Mouse (Mus musculus) mouse embryonic stem cell (cell line): ENCODE measurements at regions not wholly inside any gene's neighbourhood (a gene's known extent, or its start where the extent isn't known, plus 50 kb on each side); places are given as distances from the start of the nearest gene placed in this dataset.

Experiments used
- in situ Hi-C, 2 experiments: fragments of 300-500 bp; cut with MboI; formaldehyde crosslinking; loops; 1 replicate in 1 of 2; 3 replicates in 1 of 2; pipeline ENCODE4 v1.14.3; 2019 to 2020; ENCODE audit warnings: low sequenced_read_pairs in 2 of 2, low pct_unique_long_range_greater_than_20kb in 1 of 2, mixed read lengths in 1 of 2; ENCODE audit not compliant: unreplicated experiment in 1 of 2

DNA sequence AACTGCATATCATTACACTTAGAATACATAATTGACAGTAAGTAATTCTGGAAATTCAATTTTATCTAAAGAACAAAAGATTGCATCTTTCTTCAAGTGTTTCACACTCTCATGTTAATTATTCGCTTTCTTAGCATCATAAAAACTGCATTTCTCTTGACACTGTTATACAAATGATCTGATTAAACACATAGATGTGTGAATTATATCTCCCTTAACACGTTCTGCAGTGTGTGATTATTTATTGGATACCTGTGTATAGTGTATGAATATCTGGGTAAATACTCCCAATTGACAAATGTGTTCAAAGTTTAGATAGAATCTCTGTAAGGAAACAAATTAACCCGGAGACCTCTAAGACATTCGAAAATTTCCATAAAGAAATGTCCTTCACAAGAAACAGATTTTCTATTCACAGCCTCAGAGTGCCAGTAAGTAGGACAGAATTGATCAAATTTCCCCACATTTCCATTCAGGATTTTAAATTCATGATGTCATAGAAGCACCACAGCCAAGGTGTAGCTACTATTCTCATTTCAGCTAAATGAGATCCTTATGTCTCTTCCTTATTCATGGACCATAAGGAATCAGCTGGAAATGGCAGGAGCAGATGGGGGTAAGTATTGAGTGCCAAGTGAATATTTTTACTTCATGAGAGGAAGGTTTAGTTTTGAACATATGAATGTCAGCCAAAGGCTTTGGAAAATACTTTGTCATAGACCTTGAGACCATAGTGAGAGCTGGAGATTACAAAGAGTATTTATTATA lies 2231.6 kb downstream of the Pcdh9 start:
- in situ Hi-C loops: loop anchor here in 1 of 2 experiments (10.0 kb wide), 1 partner anchor 184 kb away; no protein-coding TSS in a partner anchor

- in situ Hi-C loops: loop anchor here in 1 of 2 experiments (10.0 kb wide), 1 partner anchor 181 kb away; no protein-coding TSS in a partner anchor
Observed at GRCm38 (mm10) chr14:91656011-91656410, 2234.5 kb downstream of the Pcdh9 start.

DNA sequence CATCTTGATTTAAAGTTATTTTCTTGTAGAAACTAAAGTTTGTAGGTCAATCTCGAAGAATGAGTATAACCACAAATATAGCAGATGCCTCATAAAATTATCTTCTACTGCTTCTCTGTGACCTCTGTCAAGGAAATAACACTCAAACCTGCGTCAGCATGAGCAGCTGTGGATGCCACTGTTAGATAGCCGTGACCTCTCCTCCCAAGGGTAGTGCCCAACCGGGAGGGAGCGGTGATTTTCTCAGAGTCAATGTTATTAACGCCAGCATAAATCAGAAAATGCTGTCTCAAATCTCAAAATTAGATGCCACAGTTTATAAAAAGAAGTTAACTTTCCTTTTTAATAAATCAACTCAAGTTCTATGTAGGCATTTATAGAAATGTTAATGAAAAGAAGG lies 2259.5 kb downstream of the Pcdh9 start:
- in situ Hi-C loops: no loop called here

DNA sequence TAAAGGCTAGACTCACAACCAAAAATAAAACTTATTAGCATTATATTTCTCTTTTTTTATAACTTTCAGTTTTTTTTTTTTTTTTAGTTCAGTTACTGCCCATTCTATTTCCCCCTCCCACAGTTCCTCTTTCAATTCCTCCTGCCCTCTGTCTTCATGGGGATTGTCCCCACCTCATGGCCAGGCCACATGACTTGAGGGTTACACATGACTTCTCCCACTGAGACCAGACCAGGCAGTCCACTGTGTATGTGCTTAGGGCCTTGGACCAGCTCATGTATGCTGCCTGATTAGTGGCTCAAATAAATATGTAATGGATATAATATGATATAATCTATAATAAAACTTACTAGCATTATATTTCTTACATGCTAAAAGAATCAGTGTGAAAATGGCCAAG lies 2276.1 kb downstream of the Pcdh9 start:
- in situ Hi-C loops: no loop called here

DNA sequence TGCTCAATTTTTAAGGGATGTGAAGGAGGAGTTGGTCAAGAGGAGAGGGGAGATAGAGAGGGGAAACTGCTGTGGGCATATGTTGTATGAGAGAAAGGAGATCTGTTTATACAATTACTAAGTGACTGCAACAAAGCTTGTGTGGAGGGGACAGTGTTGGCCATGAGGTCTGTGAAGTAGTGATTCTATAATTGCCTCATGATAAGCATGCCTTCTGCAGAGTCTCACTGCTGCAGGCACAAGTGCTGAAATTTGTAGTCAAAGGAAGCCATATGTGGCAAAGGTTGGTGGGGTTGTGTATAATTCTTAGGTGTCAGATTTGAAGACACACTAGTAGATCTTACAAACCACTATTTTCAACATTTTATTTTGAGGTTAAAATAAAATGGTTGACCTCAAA lies 2285.9 kb downstream of the Pcdh9 start:
- in situ Hi-C loops: no loop called here

DNA sequence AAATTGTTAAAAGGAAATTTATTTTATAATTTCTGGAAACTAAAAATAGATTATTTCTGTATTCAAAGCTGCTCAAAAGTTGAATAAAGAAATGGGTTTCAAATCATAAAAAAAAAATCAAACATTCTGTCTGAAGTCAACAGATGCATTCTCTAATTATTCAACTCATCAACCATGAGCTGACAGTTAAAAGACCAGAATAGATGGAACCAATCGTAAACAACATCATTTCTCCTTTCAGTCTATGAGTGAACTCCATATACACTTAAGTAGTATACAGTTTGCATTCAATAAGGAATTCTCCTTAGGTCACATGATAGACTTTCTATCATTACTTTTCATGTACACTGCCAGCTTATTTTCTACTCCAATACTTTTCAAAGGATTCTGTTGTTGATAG lies 2308.0 kb downstream of the Pcdh9 start:
- in situ Hi-C loops: no loop called here

DNA sequence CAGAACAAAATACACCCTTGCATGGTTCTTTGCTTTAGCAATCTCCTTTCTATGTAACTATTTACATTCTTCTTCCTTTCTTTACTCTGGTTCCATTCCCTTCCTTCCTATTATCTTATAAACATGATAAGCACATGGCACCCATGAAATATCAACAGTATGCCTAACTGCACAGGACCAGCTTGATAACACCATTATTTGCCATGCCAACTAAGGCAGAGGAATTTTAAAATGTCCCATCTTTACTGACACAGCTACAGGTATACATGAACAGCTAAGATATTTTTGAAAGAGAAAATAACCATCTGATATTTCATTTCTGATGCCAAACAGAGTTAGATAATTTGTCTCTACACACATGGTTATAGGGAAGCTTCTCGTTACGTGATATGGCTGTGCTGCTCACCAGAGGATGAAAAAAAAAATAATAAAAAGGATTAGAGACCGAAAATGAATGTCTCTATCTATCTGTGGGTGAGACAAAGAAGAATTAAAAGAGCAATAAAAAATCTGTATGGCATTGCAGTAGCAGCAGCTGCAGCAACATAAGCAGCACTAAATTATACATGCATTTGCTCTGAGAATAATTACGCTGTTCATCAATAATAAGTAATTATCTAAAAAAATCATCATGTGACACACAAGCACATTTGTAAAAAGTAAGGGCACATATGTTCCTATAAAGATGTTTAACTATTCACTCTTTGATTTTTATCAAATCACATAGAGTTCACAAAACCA lies 2308.6 kb downstream of the Pcdh9 start:
- in situ Hi-C loops: no loop called here

DNA sequence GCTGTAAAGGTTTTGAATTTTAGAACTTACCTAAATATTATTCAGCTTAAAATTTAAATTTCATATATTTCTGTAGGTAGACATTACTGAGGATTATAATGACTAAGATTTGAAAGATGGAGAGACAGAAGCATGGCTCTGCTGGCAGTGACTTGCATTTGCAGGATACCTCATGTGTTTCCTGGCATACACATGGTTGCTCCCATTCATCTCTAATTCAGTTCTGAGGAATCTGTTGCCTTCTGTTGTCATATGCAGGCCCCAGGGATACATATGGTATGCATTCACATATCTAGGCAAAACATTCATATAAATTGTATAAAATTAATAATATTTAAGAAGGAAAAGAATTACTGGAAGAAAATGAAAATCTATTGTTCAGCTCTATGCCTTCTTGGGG lies 2321.4 kb downstream of the Pcdh9 start:
- in situ Hi-C loops: no loop called here

GRCm38 (mm10) chr14:91539181-91539580 lies 2351.3 kb downstream of the Pcdh9 start:
- in situ Hi-C loops: no loop called here

- in situ Hi-C loops: no loop called here
Observed at GRCm38 (mm10) chr14:91534931-91535330, 2355.5 kb downstream of the Pcdh9 start.

- in situ Hi-C loops: no loop called here
Observed at GRCm38 (mm10) chr14:91498449-91498848, 2392.0 kb downstream of the Pcdh9 start.

- in situ Hi-C loops: loop anchor here in 1 of 2 experiments (10.0 kb wide), 1 partner anchor 176 kb away; no protein-coding TSS in a partner anchor
Observed at GRCm38 (mm10) chr14:91478358-91478870, 2412.1 kb downstream of the Pcdh9 start.

- in situ Hi-C loops: no loop called here
Observed at GRCm38 (mm10) chr14:91463910-91464309, 2426.6 kb downstream of the Pcdh9 start.

- in situ Hi-C loops: no loop called here
Observed at GRCm38 (mm10) chr14:91462671-91463070, 2427.8 kb downstream of the Pcdh9 start.

GRCm38 (mm10) chr14:91458756-91459155 lies 2431.7 kb downstream of the Pcdh9 start:
- in situ Hi-C loops: no loop called here
